Mouse (Mus musculus) kidney, adult 2 months (tissue): ENCODE measurements around the gene Tmem108.

ENCODE experiments used
- CTCF ChIP-seq: fragments of 200-500 bp; conservative IDR thresholded peaks from 2 replicates; pipeline ENCODE4 v1.5.1; 2011; ENCODE audit warnings: low read depth, mild to moderate bottlenecking, control low read depth, low read length, moderate library complexity, mixed read lengths; ENCODE audit not compliant: insufficient read depth, insufficient read length
- POLR2A ChIP-seq: fragments of 200-500 bp; IDR thresholded peaks from one replicate; pipeline ENCODE4 v1.6.1; 2011; ENCODE audit warnings: low read depth, low read length, control low read depth

DNA sequence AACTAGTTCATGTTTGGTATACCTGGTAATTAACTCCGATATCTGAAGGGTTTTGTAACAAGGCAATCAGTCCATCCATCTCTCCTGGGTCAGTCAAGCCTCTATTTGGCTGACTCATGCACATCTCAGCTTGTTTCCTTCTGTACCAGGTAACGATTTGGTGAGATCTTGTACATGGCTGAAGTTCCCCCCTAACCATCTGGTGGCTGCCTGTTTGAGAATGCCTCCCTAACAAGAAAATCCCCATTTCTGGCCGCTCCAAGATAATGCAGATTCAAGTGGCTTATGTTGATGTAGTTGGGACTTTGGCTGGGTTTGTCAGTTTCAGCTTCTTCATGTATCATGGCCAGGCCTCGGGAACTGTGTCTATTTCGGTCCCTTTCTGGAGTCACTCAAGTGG is 170.8 kb downstream of the Tmem108 start:
- TF ChIP-seq POLR2A (no peak), CTCF (no peak)
